Mouse (Mus musculus) stomach, postnatal 0 days (tissue): Measurements from ENCODE around the gene Cdk5rap2.

Experiments used
- CTCF ChIP-seq: IDR thresholded peaks from 2 replicates; pipeline ENCODE4 v1.5.1; 2016; ENCODE audit warnings: antibody characterized with exemption, low read depth, mild to moderate bottlenecking, moderate library complexity
- EP300 ChIP-seq: optimal IDR thresholded peaks from 2 replicates; pipeline ENCODE3; 2016; ENCODE audit warnings: antibody characterized with exemption

GRCm38 (mm10) chr4:70332981-70333380 lies 77.3 kb downstream of the Cdk5rap2 start:
- no peak for TF ChIP-seq CTCF
- no peak for TF ChIP-seq EP300
